Mouse (Mus musculus) layer of hippocampus, adult 11-12 months (tissue): Measurements from ENCODE around the gene Tle3.

ENCODE experiments used
- DNase-seq: peaks from one replicate; pipeline ENCODE4 v3.0.0; 2022; ENCODE audit warnings: low spot score

Gene Tle3

DNA sequence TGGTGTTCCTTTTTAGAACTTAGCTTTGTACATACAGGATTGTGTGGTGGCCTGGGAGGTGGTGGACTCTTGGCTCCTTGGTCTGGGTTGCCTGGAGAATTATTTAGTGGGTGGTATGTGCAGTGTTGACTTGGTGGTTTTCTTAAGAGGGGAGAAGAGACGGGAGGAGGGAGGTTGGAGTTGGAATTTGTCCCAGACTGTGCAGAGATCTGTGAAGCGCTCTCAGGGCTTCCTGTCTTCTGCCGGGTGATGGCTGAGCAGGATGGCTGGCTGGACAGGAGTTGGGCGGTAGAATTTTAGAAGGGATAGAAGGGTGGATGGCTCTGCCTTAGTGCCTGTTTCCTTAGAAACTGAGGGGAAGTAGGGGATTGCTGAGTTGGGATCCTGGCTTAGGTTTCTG lies 25.0 kb downstream of the Tle3 start:
- DNase-seq: no peak

DNA sequence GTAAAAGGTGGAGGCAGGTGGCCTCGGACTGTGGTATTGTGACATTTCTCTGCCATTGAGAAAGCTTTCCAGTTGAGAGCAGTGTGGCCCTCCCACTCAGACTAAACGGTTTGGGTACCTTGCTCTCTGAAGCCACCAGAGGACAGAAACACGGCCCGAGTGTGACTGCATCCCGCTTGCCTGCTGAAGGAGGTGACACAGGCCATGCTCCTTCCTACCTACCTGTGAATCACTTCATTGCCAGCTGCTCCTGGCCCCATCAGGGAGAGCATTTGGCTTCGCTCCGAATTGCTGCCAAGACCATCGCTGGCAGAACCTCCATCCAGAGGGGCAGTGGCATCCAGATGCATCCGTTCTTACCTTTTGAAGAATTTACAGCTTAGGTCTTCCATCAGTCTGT lies 26.0 kb downstream of the Tle3 start:
- DNase-seq: no peak

DNA sequence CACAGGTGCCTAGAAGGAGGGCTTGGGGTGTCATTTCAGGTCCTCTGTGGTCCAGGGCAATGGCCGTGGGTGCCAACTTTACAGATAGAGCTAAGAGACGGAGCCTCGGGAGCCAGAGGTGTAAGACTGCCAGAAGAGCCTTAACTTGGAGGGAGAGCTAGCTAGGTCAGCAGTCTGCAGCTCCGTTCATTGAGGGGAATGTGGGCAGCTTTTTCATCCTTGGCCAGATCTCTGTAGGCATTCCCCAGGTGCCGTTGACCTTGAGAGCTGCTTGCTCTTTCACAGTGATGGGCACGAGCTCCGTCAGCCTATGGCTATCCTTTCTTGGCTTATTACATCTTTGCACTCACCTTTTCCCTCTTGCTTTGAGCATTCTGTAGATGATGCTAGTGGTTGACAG lies 28.0 kb downstream of the Tle3 start:
- no peak for DNase-seq

DNA sequence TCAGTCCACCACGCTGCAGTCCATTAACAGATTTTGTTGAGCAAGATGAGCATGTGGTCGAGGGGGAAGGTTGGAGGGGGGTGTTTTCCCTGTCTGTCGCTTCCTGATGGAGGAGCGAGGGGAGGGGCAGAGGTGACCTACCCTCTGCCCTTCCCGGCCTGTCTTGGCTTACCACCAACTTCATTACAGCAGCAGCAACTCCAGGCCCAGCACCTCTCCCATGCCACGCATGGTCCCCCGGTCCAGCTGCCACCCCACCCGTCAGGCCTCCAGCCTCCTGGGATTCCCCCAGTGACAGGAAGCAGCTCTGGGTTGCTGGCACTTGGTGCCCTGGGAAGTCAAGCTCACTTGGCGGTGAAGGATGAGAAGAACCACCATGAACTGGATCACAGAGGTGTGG lies 29.5 kb downstream of the Tle3 start:
- no peak for DNase-seq

DNA sequence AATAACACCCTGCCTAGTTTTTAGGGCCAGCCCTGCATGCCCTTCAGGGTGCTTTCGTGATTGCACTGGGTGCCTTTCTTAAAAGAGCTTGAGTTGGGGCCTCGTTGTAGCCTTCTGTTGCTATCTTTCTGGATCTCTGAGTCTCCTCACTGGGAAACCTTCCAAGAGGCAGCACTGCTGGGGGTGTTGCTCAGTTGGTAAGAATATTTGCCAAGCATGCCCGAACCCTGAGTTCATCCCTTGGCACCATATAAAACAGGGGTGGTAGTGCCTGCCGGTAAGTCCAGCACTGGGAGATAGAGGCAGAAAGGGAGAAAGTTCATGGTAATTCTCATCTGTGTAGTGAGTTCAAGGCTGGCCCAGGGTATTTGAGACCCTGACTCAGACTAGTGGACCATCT lies 30.1 kb downstream of the Tle3 start:
- no peak for DNase-seq

DNA sequence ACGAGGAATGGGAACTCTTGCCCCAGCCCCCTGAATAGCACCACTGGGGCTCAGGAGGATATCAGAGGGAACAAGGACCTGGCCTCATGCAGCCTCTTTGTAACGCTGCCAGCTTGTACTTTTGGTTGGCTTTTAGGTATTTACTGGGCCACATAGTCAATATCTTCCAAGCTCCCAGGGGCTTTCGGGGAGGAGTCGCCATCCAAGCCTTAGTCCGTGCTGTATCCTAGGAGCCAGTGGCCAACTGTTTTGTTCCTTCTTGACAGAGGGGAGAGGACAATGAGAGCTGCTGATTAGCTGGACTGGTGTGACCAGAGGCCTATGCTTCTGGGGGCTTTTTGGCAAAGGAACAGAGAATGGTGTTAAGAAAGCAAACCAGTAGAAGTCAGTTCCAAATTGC lies 30.6 kb downstream of the Tle3 start:
- DNase-seq: no peak

DNA sequence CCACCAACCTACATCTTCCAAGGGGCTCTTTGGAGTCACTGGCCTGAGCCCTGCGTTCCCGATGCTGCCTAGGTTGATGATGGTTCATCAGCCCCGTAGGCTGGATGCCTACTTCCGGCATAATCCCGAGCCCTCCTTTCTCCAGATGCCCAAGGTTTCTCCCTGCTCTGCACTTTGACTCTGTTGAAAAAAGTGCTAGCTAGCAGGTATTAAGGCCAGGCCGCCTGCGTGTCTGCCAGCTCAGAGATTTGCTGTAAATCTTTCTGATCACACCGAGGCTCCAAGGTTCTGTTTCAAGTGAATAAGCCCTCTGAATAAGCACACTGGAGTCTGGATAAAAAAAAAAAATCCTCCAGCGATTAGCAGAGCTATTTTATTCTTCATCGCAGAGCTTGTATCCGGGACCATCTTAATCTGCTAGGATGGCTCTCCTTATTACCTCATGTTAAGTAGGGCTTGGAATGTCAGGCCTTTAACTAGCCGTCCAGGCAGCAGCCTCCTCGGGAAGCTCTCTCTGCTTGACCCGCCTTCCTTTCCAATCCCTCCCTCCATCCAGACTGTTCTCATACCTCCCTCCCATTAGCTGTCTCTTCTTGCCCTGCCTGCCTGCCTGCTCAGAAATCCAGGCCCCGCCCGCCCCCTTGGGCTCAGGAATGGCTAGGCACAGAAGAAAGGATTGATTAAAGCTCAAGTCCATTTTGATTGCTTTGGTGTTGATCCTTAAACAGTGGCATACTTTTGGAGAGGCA lies 31.9 kb downstream of the Tle3 start:
- DNase-seq: no peak

DNA sequence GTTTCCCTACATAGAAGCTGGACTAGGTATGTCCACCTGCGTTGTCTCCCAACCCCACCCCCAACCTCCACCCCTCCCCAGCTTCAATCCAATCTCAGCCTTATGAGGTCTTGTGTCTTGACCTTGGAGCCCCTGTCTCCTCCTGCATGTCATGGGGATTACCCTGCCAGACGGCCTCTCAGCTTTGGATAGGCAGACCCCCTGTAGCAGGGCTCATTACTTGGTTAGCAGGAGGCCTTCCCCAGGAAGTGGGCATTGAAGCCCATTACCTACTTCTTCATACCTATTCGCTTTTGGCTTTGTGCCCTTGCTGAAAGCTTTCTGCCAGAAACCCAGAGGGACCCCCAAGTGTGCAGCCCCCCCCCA lies 32.4 kb downstream of the Tle3 start:
- DNase-seq: no peak

DNA sequence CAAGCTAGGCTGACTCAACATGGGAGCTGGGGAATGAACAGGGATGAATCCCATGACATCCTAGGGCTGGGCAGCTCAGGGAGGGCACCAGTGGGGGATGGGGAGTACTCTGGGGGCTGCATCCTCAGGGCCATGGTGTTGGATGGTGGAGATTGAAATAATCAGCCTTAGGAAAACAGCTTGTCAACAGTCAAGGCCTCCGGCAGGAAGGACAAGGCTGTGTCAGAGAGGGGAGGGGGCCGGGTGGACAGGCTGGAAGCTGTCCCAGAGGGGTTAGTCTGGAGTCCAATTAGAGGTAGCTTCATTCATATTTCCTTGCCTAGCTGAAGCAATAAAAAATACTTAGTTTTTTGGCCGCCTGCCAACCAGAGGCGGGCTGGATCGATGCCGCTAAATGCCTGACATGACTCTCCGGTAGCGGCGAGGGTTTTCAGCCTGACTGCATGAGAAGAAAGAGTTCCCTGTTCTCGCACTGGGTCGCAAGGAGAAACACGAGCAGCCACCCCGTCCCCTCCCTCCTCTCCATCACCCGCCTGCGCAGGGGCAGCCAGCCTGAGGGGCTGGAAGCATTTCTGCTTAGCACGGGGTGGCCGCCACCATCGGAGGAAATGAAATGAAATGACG lies 32.9 kb downstream of the Tle3 start:
- DNase-seq: peak; percentile 85

DNA sequence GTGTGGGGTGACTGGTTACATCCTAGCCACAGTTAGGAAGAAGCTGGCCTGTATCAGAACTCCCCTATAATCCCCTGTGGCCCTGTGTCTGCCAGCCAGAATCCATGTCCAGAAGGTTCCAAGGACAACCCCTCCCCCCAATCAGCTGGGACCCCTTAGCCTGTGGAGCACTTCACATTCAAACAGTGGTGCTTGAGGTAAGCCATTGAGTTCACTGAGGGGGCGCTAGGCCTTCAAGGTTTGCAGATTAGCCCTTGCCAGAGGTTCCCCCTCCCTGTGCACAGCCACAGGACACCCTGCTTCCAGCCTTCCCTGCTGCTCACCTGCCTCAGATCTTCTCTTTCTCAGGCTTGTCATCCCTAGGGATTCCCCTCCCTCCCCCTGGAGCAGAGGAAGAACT lies 34.2 kb downstream of the Tle3 start:
- no peak for DNase-seq

DNA sequence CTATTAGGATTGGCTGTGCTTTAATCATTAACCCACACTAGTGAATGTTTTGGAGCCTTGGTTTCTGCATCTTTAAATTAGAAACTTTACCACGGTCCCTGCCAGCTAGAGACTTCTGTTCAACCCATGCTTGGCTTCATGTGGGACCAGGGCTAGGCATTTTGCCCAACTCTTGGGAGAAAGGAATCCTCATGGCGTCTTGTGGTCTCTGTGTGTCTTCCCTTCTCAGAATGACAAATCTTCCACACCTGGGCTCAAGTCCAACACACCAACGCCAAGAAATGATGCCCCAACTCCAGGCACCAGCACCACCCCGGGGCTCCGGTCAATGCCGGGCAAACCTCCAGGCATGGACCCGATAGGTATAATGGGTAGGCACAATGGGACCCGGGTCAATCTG lies 36.9 kb downstream of the Tle3 start:
- DNase-seq: no peak

DNA sequence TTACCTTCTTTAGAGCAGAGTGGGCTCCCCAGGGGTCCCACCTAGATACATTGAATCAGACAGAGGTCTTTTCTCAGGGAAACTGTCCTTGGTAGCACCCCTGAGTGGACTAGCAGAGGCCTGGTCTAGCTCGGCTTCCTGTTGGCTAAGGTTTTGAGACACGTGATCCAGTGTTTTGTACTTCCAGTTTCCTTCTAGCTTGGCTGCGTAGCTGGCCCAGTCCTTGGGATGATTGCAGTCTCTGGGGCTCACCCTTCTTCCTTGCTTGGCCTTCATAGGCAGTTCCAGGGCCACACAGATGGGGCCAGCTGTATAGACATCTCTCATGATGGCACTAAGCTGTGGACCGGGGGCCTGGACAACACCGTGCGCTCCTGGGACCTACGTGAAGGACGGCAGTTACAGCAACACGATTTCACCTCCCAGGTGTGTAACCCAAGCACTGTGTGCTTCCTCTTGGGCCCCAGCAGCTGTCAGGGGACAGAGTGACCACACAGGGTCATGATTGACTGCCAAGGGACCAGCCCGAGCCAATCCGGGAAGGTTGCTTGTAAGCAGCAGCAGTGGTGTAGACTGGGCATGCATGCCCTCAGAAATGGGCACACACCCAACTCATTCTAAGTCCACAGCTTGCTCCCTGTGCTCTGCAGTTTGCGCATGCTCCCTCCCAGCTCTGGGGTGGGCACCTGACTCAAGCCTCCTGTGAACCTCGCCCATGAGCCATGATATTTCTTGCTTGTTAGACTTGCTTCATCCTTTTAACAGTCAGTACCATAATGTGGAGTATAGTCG lies 41.7 kb downstream of the Tle3 start:
- DNase-seq: no peak

DNA sequence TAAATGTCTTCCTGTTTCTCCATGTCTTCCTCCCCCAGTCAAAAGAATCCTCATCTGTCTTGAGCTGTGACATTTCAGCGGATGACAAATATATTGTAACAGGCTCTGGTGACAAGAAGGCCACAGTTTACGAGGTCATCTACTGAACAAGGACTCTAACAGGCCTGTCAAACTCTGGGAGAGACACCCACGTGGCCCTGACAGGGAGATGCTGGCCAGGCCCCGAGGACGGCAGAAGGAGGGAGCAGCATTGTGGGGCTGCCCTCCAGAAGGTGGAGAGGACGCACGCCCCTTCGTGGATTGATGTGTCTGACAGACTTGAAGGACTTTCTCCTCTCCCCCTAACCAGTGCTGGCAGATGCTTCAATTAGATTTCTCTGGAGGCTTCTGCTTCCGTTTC lies 44.4 kb downstream of the Tle3 start:
- DNase-seq: no peak

DNA sequence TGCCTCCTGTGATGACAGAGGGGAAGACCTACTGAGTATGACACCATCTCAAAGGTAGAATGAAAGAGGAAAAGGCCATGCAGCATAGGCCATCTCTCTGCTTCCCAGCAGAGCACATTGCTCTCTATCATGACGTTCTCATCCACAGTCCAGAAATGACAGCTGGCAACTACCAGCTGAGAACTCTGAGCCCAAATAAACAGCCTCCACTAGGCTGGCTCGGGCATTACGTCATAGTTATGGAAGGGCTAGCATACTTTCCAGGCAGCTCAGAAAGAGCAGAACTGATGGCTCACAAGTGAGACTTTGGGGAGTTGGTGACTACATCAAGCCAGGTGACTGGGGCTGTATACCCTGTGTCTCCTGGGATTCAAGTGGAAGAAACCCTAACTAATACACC lies 49.5 kb downstream of the Tle3 start:
- DNase-seq: no peak

DNA sequence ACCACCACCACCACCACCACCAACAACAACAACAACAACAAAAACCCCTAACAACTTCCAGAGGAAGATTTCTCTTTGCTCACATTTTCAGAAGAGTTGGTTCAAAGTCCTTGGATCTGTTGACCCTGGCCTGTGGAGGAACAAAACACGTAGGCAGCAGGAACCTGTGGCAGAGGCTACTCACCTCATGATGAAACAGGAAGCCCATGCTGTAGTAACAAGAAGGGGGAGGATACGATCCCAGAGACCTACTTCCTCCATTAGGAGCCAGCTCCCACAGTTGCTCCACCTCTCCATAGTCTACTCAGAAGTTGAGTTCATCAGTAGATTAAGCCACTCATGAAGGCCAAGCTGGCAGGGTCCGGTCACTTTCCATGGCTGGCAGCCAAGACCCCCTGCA lies 52.1 kb downstream of the Tle3 start:
- no peak for DNase-seq

DNA sequence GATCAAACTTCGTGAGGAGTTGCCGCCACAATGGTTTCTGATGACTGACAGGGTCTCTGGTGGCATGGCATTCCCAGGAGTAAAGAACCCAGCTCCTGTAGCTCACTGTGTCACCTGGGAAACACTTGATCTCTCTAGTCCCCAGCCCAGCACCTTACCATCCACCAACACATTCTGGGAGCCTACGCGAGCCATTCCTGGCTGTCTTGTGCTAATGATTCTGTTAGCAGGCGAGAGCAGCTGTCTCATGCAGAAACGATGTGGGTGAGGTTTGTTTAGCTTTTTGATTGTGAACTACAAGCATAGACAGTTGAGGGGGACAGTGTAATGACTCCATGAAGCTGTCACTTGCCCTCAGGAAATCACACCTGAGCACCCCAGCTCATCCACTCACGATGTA lies 54.3 kb downstream of the Tle3 start:
- no peak for DNase-seq

DNA sequence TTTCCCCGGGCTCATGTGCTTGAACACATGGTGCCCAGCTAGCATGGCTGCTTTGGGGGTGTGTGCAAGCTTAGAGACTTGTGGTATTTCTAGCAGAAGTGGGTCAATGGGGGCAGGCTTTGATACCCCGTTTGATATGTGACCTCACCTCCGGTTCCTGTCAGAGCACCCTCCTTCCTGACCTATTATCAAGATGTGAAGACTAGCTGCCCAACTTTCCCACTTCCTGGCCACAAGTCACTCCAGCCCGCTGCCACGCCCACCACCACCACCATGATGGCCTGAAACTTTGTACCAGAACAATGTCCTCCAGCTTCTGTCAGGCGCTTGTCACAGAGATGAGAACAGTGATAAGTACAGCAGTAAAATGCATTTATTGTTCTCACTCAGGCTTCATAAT lies 54.9 kb downstream of the Tle3 start:
- no peak for DNase-seq

DNA sequence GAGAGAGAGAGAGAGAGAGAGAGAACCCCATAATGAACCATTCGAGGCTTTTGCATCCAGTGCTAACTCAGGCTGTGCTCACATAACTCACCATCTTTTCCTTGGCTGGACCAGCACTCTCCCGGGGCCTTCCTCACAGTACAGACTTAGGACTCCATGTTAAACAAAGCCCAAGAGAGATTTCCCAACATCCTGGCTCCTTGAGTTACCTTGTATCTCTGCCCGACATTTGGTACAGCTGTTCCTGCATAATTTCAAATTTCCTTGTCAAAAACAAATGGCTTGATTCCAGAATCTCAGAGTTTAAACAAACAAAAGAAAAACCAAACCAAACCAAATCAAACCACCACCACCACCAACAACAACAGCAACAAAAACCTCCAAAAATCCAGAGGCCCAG lies 55.7 kb downstream of the Tle3 start:
- DNase-seq: no peak

DNA sequence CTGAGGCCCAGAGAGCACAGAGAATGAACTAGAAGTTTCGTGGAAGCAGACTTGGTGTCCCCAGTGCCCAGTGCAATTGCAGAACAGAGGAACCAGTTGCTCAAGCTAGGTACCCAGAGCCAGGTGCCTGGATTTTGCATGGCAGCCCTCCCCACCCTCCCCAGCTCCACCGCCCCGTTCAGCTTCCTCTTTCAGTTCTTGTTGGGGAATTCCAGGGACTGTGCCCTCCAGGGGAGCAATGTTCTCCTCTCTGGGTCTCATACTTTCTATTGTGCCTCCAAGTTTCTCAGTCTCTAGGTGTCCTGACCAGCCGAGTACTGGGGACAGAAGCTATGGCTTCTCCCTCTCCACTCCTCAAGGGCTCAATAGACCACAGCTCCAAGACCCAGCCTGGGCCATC lies 59.7 kb downstream of the Tle3 start:
- no peak for DNase-seq

DNA sequence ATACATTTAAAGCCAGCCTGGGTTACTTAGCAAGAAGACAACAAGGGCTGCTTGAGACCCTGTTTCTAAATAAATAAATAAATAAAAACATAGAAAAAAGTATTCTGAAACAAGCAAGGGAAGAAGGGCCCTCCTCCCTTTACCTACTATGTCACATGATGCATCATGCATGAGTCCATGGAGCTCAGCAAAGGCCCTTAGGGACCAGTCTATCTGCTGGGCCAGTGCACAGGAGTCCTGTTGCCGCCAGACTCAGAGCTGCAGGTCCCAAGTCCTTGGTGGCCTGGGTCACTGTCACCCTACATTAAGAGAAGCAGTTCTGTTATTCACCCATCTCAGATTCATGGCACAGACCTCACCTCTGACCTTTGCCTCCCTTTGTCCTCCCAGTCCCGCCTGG lies 61.0 kb downstream of the Tle3 start:
- no peak for DNase-seq

DNA sequence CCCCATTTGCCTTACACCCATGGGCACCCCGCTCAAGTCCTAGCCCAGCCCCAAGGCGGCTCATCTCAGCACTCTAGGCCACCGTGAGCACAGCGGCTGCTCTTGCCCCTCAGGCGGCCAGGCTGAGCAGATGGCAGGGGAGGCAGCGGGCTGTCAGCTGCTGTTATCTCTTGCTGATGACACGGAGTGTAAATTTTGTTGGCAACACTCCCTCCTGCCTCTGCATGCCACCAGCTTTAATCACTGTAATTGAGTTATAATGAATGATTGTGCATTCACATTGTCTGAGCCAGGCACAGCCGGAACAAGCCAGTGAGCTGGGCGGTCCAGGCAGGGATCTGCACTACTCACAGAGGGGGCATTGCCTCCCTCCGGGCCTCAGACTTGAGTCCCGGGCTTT lies 61.9 kb downstream of the Tle3 start:
- DNase-seq: peak; percentile 61

DNA sequence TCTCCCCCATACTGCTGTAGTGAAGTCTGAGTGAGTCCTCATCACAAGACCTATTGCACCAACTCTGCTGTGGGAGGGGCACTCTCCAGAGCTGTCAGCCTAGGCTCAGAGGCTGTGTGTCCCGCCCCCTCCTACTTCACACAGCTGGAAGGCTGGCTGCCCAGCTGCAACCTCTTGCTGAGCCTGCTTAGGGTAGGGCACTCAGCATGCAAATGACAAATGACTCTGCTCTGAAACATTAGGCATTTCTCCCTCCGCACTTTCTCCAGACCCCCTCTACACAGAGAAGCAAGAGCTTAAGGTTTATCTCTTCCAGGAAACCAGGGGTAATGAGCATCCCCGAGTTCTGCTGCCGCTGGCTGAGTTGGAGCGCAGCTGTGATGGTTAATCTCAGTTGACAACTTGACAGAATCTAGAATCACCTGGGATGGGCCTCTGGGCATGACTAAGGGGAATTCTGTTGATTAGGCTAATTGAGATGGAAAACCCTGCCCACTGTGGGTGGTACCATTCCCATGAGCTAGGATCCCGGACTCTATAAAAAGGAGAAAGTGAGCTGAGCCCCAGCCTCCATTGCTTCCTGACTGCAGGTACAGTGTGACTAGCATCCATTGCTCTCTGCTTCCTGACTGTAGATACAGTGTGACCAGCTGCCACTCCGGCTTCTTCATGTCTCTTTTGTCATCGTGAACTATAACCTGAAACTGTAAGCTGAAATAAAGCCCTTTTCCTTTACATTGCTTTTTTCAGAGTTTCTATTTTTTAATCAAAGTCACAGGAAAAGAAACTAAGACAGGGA lies 63.2 kb downstream of the Tle3 start:
- peak; percentile 51 for DNase-seq

DNA sequence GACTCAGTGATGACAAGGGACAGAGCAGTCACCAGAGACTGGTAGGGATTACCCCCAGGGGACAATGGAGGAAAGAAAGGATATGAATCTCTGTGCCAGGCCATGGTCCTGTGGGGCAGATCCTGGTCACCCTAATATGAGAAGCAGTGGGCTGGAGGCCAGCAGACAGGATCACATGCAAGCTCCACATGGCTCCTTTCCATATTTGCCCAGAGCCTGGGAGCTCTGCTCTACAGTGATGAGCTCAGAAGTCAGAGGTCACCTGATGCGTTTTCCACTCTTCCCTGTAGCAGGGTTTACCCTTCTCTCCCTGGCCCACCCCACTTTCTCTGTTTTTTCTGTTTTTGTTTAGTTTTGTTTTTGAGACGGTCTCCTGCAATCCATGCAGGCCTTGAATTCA lies 63.9 kb downstream of the Tle3 start:
- DNase-seq: no peak
